Comparison of ENCODE assay signal across 8 mouse cellular contexts in the genomic region with DNA sequence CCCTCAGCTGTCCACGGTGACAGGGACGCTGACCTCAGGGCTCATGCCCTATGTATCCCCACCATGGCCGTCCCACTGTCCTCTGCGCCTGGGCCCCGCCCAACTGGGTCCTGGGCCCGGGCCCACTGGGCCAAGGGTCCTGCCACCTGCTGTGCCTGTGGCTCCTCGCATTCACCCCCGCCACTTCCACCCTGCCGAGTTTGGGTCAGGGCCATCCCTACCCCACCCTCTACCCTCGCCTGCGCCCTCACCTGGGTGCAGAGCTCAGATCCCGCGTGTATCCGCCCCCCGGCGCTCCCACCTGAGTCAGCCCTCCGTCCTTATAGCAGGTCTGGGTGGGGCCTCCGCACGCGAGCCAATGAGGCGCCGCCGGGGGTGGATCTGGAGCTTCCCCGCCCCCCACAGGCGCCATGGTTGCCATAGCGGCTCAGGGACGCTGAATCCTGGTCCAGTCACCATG. TPM values are rescaled to one million over a fixed set of nuclear protein-coding genes. Genes with fewer than 3 reads are reported as not detected.
DNase-seq lines count a peak whose midpoint lies in the region; TF ChIP-seq lines count a peak whose summit lies in the region.

TSS of gene Plin5 (minus strand) at position 346 of the 460 bp plus-strand sequence.

- H3K36me3 ChIP-seq in megakaryocyte, embryonic 14.5 days (replicated peaks; ENCODE audit: low read length): peaks cover 9% of the 10 kb centered on the region
- H3K36me3 ChIP-seq in testis, adult 2 months (ENCODE audit: control insufficient read depth, insufficient read depth, low read length): no peaks in the 10 kb centered on the region

- TF ChIP-seq POLR2A in bone marrow macrophage, adult 2 months (IDR thresholded peaks at IDR 0.05; ENCODE audit: borderline replicate concordance, low read depth, low read length): no peak
- no peak for TF ChIP-seq POLR2A in testis, adult 2 months (IDR thresholded peaks at IDR 0.05; ENCODE audit: control insufficient read depth, low read depth, low read length)

- TF ChIP-seq CTCF in bone marrow macrophage, adult 2 months (IDR thresholded peaks at IDR 0.05; ENCODE audit: low read depth, low read length): no peak
- TF ChIP-seq CTCF in testis, adult 2 months (IDR thresholded peaks at IDR 0.05; ENCODE audit: control insufficient read depth, insufficient read depth, insufficient replicate concordance, low read depth, low read length): no peak

- peak within 1 kb of the TSS; percentile 41 for H3K4me3 ChIP-seq in bone marrow macrophage, adult 2 months (ENCODE audit: insufficient read depth, low read length)
- peak within 1 kb of the TSS; percentile 86 for H3K4me3 ChIP-seq in megakaryocyte, embryonic 14.5 days (replicated peaks)
- H3K4me3 ChIP-seq in testis, adult 2 months (ENCODE audit: control insufficient read depth, low read depth, low read length): peak within 1 kb of the TSS; percentile 54

- peaks cover 7% of the 10 kb centered on the region for H3K9me3 ChIP-seq in megakaryocyte, embryonic 14.5 days

- peaks cover 4% of the 10 kb centered on the region for H3K4me1 ChIP-seq in bone marrow macrophage, adult 2 months (ENCODE audit: control insufficient read depth, insufficient read depth, low read length)
- peaks cover 76% of the 10 kb centered on the region for H3K4me1 ChIP-seq in megakaryocyte, embryonic 14.5 days
- H3K4me1 ChIP-seq in testis, adult 2 months (ENCODE audit: control insufficient read depth, insufficient read depth, low read length): peaks cover 26% of the 10 kb centered on the region

- H3K27me3 ChIP-seq in megakaryocyte, embryonic 14.5 days (replicated peaks): peaks cover 67% of the 10 kb centered on the region
- H3K27me3 ChIP-seq in testis, adult 2 months (ENCODE audit: control insufficient read depth, insufficient read depth, low read length): no peaks in the 10 kb centered on the region

- no peak within 1 kb of the TSS for H3K27ac ChIP-seq in bone marrow macrophage, adult 2 months (ENCODE audit: insufficient read depth, low read depth, low read length)
- peak within 1 kb of the TSS; percentile 45; the same call in 1 of the 2 replicates for H3K27ac ChIP-seq in testis, adult 2 months (ENCODE audit: control insufficient read depth, insufficient read depth, low read depth, low read length)

- peak; percentile 48 for DNase-seq in cerebellum, adult 11-12 months
- no peak for DNase-seq in cerebellum, adult 8-10 months
- peak; percentile 26 for DNase-seq in forelimb bud, embryonic 11.5 days (ENCODE audit: low read depth, low spot score)
- peak; percentile 87 for DNase-seq in heart, postnatal 4 days
- DNase-seq in kidney, postnatal 4 days: peak; percentile 81 to 88

RNA-seq across cellular contexts. Expression of gene Plin5, which starts in this region (rescaled TPM):
- polyA plus RNA-seq in bone marrow macrophage, adult 2 months (2012; ENCODE audit: insufficient read depth, insufficient read length, missing spikeins): not detected in 2 replicates
- total RNA-seq in heart, postnatal 4 days (2021): 10 to 100 TPM; 61.6 to 67.6 TPM
- polyA plus RNA-seq in megakaryocyte, embryonic 14.5 days (2012; ENCODE audit: insufficient read depth, low replicate concordance): not detected in 2 replicates
- polyA plus RNA-seq in testis, adult 2 months (2012; rRNA removed): 1.7 and 2.7 TPM in 2 replicates
